ENCODE assay signal across 13 mouse cellular contexts in the genomic region with DNA sequence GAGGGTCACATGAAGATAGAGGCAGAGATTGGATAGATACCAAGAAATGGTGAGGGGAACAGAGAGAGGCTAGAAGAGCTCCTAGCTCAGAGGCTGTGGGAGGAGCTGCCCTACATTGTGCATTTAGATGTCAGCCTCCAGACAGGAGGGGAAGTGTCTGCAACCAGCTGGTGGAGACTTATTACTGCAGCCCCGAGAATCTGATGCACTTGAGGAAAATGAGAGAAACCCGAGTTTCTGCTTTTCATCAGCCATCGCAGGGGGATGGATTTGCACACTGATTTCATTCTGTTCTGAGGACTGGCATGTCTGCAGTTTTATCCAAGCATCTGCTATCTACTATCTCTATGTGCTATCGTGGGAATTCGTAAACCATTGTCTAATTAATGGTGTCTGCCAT. TPM values are rescaled to one million over a fixed set of nuclear protein-coding genes. Genes with fewer than 3 reads are reported as not detected.
A peak's percentile ranks its signal among the peaks of the same experiment; 100 is the strongest.
DNase-seq lines count a peak whose midpoint lies in the region; ATAC-seq and TF ChIP-seq lines count a peak whose summit lies in the region.
"Had no signal": no experiment of that assay in that cellular context is flagged by ENCODE, and none has a peak within 500 bp of the region (broad histone marks: within the 10 kb centered on the region; RNA-seq: fewer than 3 reads in every experiment).

No protein-coding gene starts in this region.

- H3K9me3 ChIP-seq in embryonic facial prominence, embryonic 12.5 days = no peaks in the 10 kb centered on the region
- no peaks in the 10 kb centered on the region for H3K9me3 ChIP-seq in embryonic facial prominence, embryonic 10.5 days
- H3K9me3 ChIP-seq: limb, embryonic 13.5 days had no signal

- no peak overlapping the region for H3K9ac ChIP-seq in embryonic facial prominence, embryonic 12.5 days
- H3K9ac ChIP-seq: limb, embryonic 13.5 days had no signal

- WGBS in embryonic facial prominence, embryonic 12.5 days = 53% methylated on average over 5 of the region's 5 CpGs
- WGBS in embryonic facial prominence, embryonic 10.5 days = 71% methylated on average over 5 of the region's 5 CpGs

- 0 out of 2 replicates have a peak, but pooled peaks have one; percentile 35 for ATAC-seq in embryonic facial prominence, embryonic 12.5 days (ENCODE audit: insufficient number of reproducible peaks, insufficient read depth, low FRiP score, low TSS enrichment)

- no peak overlapping the region for H3K27ac ChIP-seq in embryonic facial prominence, embryonic 12.5 days
- no peak overlapping the region for H3K27ac ChIP-seq in embryonic facial prominence, embryonic 10.5 days (replicated peaks)
- H3K27ac ChIP-seq in layer of hippocampus, adult 2 months = no peak overlapping the region
- H3K27ac ChIP-seq: limb, embryonic 13.5 days had no signal

- H3K4me1 ChIP-seq in embryonic facial prominence, embryonic 12.5 days = peaks cover 8% of the 10 kb centered on the region; the same call in 1 of the 2 replicates
- H3K4me1 ChIP-seq in embryonic facial prominence, embryonic 10.5 days = peaks cover 17% of the 10 kb centered on the region

- intact Hi-C loops in left cerebral cortex, postnatal 14 days (cut with DNase I) = no loop called here

- H3K27me3 ChIP-seq in embryonic facial prominence, embryonic 12.5 days = no peaks in the 10 kb centered on the region
- H3K27me3 ChIP-seq in embryonic facial prominence, embryonic 10.5 days (replicated peaks; ENCODE audit: low read depth, poor library complexity, severe bottlenecking) = 0 out of 2 replicates have a peak, but pooled peaks cover 3% of the 10 kb centered on the region
- H3K27me3 ChIP-seq: limb, embryonic 13.5 days had no signal

- H3K4me2 ChIP-seq in embryonic facial prominence, embryonic 12.5 days (replicated peaks) = no peak overlapping the region
- H3K4me2 ChIP-seq: limb, embryonic 13.5 days had no signal

- 0 out of 2 replicates have a peak, but pooled peaks have one; percentile 3 for TF ChIP-seq CTCF in layer of hippocampus, adult 2 months (conservative IDR thresholded peaks at IDR 0.05)

- H3K4me3 ChIP-seq in embryonic facial prominence, embryonic 12.5 days = no peak overlapping the region
- no peak overlapping the region for H3K4me3 ChIP-seq in embryonic facial prominence, embryonic 10.5 days
- H3K4me3 ChIP-seq in layer of hippocampus, adult 2 months = no peak overlapping the region
- H3K4me3 ChIP-seq: limb, embryonic 13.5 days had no signal

- DNase-seq in embryonic facial prominence, embryonic 10.5 days (ENCODE audit: low spot score) = no peak
- DNase-seq in layer of hippocampus, adult 2 months (ENCODE audit: low spot score in 2 of 2) = peak in 1 of 2 experiments; percentile 28
- no peak for DNase-seq in layer of hippocampus, postnatal 25 days (ENCODE audit: extremely low spot score in 1 of 2, low spot score in 1 of 2)
- DNase-seq in MN1 (ENCODE audit: low spot score) = peak; percentile 56
- peak; percentile 33 to 64 for DNase-seq in left cerebral cortex, postnatal 14 days (ENCODE audit: low spot score in 2 of 2)
- no peak for DNase-seq in Muller cell, postnatal 12 days (ENCODE audit: inconsistent ontology term)
- no peak for DNase-seq in testis, postnatal 10 days (ENCODE audit: low spot score)
- DNase-seq: kidney, adult 9 months; lung, postnatal 10 days had no signal

- H3K36me3 ChIP-seq in embryonic facial prominence, embryonic 12.5 days = no peaks in the 10 kb centered on the region
- H3K36me3 ChIP-seq in embryonic facial prominence, embryonic 10.5 days (replicated peaks) = no peaks in the 10 kb centered on the region
- H3K36me3 ChIP-seq: limb, embryonic 13.5 days had no signal

RNA-seq across cellular contexts. Expression of a gene that starts 53.3 kb away (rescaled TPM):
- polyA plus RNA-seq in embryonic facial prominence, embryonic 12.5 days (2016; fragmentation: Nextera tagmentation; extraction: Ambion mirVana) = 0.08 and 0.10 TPM in 2 replicates
- not detected in 2 replicates for polyA plus RNA-seq in embryonic facial prominence, embryonic 10.5 days (2016; fragmentation: Nextera tagmentation; extraction: Ambion mirVana)
- not detected for total RNA-seq in layer of hippocampus, adult 2 months (2021)
- not detected for total RNA-seq in layer of hippocampus, postnatal 25 days (2021)
- not detected for total RNA-seq in left cerebral cortex, postnatal 14 days (2021)
- total RNA-seq: ES-E14 had no signal
- polyA plus RNA-seq: heart, postnatal 0 days had no signal

Comparison
In these comparisons a context has a peak if more than half of its experiments do, and no peak if none do; other contexts are left out.
1. DNase-seq: peak in MN1 (single experiment) and left cerebral cortex, postnatal 14 days (2 of 2); none in embryonic facial prominence, embryonic 10.5 days (single experiment), layer of hippocampus, postnatal 25 days (0 of 2), Muller cell, postnatal 12 days (single experiment) and testis, postnatal 10 days (single experiment).